Mouse (Mus musculus) forebrain, embryonic 12.5 days (tissue): ENCODE data around the gene Snrnp70. TPM values are rescaled to one million over a fixed set of nuclear protein-coding genes. Genes with fewer than 3 reads are reported as not detected.
A peak's percentile ranks its signal among the peaks of the same experiment; 100 is the strongest.

Experiments used
- ATAC-seq: fragments of 200-750 bp; cut with Nextera tagmentation; 2 replicates; pipeline ENCODE4 v1.8.0; 2017; ENCODE audit warnings: moderate TSS enrichment; ENCODE audit not compliant: low FRiP score
- H3K27ac ChIP-seq: fragments of 300-500 bp; sonication (generic); 2 replicates; pipeline ENCODE4 v1.5.1; 2016; ENCODE audit warnings: mild to moderate bottlenecking
- H3K27me3 ChIP-seq: fragments of 300-500 bp; sonication (generic); 2 replicates; pipeline ENCODE4 v1.6.1; 2016; ENCODE audit warnings: mild to moderate bottlenecking
- H3K36me3 ChIP-seq: fragments of 300-500 bp; sonication (generic); replicated peaks from 2 replicates; pipeline ENCODE4 v1.6.1; 2016; ENCODE audit warnings: mild to moderate bottlenecking
- H3K4me1 ChIP-seq: fragments of 300-500 bp; sonication (generic); 2 replicates; pipeline ENCODE4 v1.6.1; 2016
- H3K4me2 ChIP-seq: fragments of 300-500 bp; sonication (generic); 2 replicates; pipeline ENCODE4 v1.6.1; 2016; ENCODE audit warnings: mild to moderate bottlenecking, moderate library complexity
- H3K4me3 ChIP-seq: fragments of 300-500 bp; sonication (generic); replicated peaks from 2 replicates; pipeline ENCODE4 v1.5.1; 2016; ENCODE audit warnings: mild to moderate bottlenecking
- H3K9ac ChIP-seq: fragments of 300-500 bp; sonication (generic); 2 replicates; pipeline ENCODE4 v1.6.1; 2016; ENCODE audit warnings: mild to moderate bottlenecking
- H3K9me3 ChIP-seq: fragments of 300-500 bp; sonication (generic); 2 replicates; pipeline ENCODE4 v1.6.1; 2016
- WGBS: fragments of 180-500 bp; shearing (Covaris S2); methylation state at CpG from one replicate; pipeline ENCODE4 v1.1.7; 2016; 5-methylcytosine and 5-hydroxymethylcytosine counted together
- polyA plus RNA-seq: library from polyadenylated mRNA; unstranded; fragments of >200 nt; fragmentation: Nextera tagmentation; extraction: Ambion mirVana; gene quantifications from 2 replicates; pipeline ENCODE4 v1.2.1, GENCODE M21; 2016

The Snrnp70 gene
- polyA plus RNA-seq: 313 and 314 TPM in 2 replicates

DNA sequence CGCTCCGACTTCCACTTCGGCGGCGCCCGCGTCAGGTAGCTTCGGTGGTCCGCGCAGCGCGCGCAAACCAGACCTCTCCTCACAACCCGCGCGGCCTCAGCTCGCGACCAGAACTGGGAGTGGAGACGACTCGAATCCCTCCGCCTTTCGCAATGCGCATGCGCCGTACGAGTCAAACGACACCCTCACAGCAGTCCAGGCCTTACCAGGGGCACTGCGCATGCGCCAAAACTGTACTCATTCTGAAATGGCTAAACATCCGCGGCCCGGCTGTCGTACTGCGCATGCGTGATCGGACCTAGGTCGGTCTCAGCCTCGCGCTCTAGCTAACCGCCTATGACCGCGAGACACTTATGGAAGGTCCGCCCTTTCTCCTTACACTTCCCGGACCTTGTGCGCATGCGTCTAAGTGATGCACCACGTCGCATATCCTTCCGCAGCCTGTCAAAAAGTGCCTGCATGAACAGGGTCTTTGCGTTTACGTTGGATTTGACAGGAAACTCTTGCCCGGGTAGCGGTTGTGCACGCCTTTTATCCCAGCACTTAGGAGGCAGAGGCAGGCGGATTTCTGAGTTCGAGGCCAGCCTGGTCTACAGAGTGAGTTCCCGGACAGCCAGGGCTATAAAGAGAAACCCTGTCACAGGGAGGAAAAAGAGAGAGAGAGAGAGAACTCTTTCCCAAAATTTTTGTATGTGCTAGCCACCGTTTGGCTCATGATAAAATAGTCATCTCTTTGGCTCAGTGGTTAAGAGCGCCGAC lies at the start of gene Snrnp70:
Gene Snrnp70, minus strand, starts transcription at position 165 of the 759 bp plus-strand sequence.
- no peaks in the 10 kb centered on the region for H3K27me3 ChIP-seq
- H3K27ac ChIP-seq: peak within 1 kb of the TSS; percentile 99
- H3K4me2 ChIP-seq: peak within 1 kb of the TSS; percentile 98
- peaks cover 30% of the 10 kb centered on the region for H3K36me3 ChIP-seq
- H3K9me3 ChIP-seq: no peaks in the 10 kb centered on the region
- peaks cover 22% of the 10 kb centered on the region for H3K4me1 ChIP-seq
- peak within 1 kb of the TSS; percentile 97 for H3K9ac ChIP-seq
- under 1% methylated on average over 60 of the region's 60 CpGs for WGBS
- ATAC-seq: peak; percentile 97
- H3K4me3 ChIP-seq: peak within 1 kb of the TSS; percentile 85

DNA sequence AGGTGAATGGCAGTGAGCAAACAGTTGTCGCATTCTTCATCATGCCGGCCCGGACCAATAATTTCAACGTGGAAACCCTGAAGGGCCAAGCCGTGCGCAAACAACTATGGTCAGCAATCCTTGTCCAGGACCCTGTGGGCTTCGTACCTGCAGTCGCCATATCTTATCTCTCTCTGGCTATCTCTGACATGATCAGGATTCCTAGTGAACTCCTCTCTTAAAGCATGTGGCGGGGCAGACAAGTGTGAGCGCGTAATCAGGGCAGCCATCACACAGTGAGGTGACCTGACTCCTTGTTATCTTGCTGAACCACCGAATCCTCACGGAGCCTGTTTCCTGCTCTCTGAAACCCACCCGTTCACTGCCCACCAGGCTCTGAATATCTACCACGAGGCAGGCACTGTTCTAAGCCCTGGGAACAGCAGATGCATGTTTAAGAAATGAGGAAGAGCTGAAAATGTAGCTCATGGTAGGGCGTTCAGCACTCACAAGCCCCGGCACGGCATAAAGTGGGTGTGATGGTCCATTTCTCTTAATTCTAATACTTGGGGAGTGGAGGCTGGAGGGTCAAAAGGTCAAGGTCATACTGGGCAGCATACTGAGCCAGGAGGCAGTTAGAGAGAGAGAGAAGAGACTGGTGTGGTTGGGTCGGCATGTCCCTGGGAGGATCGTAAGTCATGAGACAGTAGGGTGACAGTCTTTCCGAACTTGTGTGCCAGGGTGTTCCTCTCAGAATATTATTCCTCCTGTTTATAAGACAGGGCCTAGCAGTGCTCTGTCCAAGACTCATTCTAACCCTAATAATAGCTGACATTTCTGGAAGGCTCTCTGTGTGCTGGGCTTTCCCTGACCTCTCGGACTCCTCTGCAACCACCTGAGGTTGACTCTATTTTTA lies 48.2 kb upstream of the Snrnp70 start:
- ATAC-seq: no peak
- 0 out of 2 replicates have a peak overlapping the region, but pooled peaks have one; percentile 4 for H3K9ac ChIP-seq
- H3K27ac ChIP-seq: no peak overlapping the region
- no peaks in the 10 kb centered on the region for H3K4me1 ChIP-seq
- peaks cover 54% of the 10 kb centered on the region for H3K36me3 ChIP-seq
- H3K4me2 ChIP-seq: no peak overlapping the region
- no peaks in the 10 kb centered on the region for H3K9me3 ChIP-seq
- H3K27me3 ChIP-seq: no peaks in the 10 kb centered on the region
- 90% methylated on average over 22 of the region's 22 CpGs for WGBS
- no peak overlapping the region for H3K4me3 ChIP-seq

DNA sequence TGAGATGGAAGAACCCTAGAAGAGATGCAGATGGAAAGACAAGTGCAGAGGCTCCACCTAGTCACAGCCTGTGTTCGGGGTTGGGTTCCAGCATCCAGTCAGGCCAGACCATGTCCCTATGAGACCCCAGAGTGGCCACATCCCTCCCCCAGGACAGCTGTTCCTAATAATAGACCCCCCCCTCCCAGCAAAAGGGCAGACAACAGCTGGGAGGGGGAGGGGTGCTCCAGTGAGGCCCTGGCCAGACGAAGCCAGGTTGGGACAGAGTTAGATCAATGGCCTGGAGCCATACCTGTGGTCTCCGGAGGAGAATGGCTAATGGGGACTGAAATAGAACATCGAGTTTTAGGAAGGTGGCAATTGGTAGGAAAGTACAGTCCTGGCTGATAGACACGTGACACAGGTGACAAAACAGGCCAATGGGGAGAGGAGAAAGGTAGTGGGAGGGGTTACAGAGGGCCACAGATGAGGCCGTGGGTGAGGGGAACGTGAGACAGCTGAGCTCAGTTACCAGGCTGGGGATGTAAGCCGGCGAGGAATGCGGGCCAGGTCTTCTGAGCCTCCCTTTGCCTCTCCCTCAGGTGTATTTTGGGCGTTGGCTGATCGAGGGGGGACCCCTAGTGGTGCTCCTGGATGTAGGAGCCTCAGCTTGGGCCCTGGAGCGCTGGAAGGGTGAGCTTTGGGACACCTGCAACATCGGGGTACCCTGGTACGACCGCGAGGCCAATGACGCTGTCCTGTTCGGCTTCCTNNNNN lies 42.2 kb upstream of the Snrnp70 start, which contains the start of gene Ruvbl2:
Gene Ruvbl2, minus strand, starts transcription at position 576 of the 756 bp plus-strand sequence.
- H3K4me2 ChIP-seq: peak within 1 kb of the TSS; percentile 21

DNA sequence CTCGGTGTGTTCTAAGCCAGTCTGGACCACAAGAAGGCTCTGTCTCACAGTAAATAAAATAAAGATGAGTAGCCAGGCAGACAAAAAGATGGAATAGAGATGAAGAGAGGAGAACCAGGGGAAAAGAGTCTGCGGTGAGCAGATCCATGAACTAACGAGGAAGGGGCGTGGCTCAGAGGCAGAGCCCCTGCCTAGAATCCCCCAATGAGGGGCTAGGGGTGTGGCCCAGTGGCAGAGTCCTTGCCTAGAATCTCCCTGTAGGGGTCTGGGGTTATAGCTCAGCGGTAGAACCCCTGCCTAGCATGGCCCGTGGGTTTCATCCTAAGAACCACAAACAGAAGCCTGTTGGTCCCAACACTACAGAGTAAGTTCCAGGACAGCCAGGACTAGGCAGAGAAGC lies 41.5 kb upstream of the Snrnp70 start:
- peak overlapping the region; percentile 21; the same call in 1 of the 2 replicates for H3K4me2 ChIP-seq
- 24% methylated on average over 6 of the region's 6 CpGs for WGBS
- H3K4me3 ChIP-seq: no peak overlapping the region
- no peak for ATAC-seq
- peaks cover 45% of the 10 kb centered on the region for H3K4me1 ChIP-seq
- H3K36me3 ChIP-seq: peaks cover 18% of the 10 kb centered on the region
- 0 out of 2 replicates have a peak, but pooled peaks cover 4% of the 10 kb centered on the region for H3K27me3 ChIP-seq
- no peaks in the 10 kb centered on the region for H3K9me3 ChIP-seq
- H3K27ac ChIP-seq: no peak overlapping the region
- no peak overlapping the region for H3K9ac ChIP-seq

More for the DNA sequence above, 42.2 kb upstream of the Snrnp70 start, which contains the start of gene Ruvbl2:
- ATAC-seq: no peak
- Histone ChIP-seq H3K9ac (no peak within 1 kb of the TSS), H3K27me3 (0 out of 2 replicates have a peak, but pooled peaks cover 4% of the 10 kb centered on the region), H3K4me3 (no peak within 1 kb of the TSS), H3K27ac (no peak within 1 kb of the TSS), H3K9me3 (no peaks in the 10 kb centered on the region), H3K4me1 (peaks cover 43% of the 10 kb centered on the region), H3K36me3 (peaks cover 20% of the 10 kb centered on the region)
- 14% methylated on average over 19 of the region's 19 CpGs for WGBS

DNA sequence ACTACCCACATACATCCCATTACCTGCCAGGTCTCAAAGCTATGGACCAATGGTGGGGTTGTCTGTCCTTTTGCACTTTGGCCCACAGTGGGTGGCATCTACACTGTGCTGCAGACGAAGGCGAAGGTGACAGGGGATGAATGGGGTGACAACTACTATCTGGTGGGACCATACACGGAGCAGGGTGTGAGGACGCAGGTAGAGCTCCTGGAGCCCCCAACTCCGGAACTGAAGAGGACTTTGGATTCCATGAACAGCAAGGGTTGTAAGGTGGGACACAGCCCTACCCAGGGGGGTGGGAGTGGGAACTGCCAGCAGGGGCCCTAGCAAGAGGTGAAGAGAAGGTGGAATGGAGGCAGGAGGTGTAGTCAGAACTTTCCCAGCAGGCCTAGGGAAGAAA lies 40.9 kb upstream of the Snrnp70 start:
- 0 out of 2 replicates have a peak, but pooled peaks cover 4% of the 10 kb centered on the region for H3K27me3 ChIP-seq
- H3K36me3 ChIP-seq: peaks cover 24% of the 10 kb centered on the region
- H3K27ac ChIP-seq: no peak overlapping the region
- WGBS: 93% methylated on average over 5 of the region's 5 CpGs
- no peak overlapping the region for H3K4me2 ChIP-seq
- H3K4me1 ChIP-seq: peaks cover 45% of the 10 kb centered on the region
- no peak overlapping the region for H3K4me3 ChIP-seq
- ATAC-seq: no peak
- H3K9ac ChIP-seq: peak overlapping the region; percentile 85; the same call in 1 of the 2 replicates
- H3K9me3 ChIP-seq: no peaks in the 10 kb centered on the region

DNA sequence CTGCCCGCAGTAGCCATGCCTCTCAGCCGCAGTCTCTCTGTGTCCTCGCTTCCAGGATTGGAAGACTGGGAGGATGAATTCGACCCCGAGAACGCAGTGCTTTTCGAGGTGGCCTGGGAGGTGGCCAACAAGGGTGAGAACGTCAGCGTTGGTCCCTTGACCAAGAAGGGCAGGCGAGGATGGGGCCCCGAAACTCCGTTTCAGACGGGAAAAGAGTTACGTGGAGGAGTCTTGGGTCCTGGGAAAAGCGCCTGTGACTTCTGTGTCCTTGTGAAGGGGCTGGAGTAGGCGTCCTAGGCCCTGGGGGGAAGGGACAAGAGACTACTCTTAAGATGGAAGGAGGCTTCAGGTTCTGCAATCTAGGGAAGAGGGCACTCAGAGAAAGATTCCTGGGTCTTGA lies 39.5 kb upstream of the Snrnp70 start:
- Histone ChIP-seq H3K4me3 (peak overlapping the region; percentile 76), H3K4me2 (peak overlapping the region; percentile 96), H3K4me1 (peaks cover 45% of the 10 kb centered on the region), H3K27me3 (0 out of 2 replicates have a peak, but pooled peaks cover 4% of the 10 kb centered on the region), H3K27ac (peak overlapping the region; percentile 63; the same call in 1 of the 2 replicates), H3K9me3 (no peaks in the 10 kb centered on the region), H3K36me3 (peaks cover 24% of the 10 kb centered on the region), H3K9ac (peak overlapping the region; percentile 85)
- peak; percentile 30; the same call in 1 of the 2 replicates for ATAC-seq
- whole genome bisulfite sequencing: 4% methylated on average over 16 of the region's 16 CpGs

DNA sequence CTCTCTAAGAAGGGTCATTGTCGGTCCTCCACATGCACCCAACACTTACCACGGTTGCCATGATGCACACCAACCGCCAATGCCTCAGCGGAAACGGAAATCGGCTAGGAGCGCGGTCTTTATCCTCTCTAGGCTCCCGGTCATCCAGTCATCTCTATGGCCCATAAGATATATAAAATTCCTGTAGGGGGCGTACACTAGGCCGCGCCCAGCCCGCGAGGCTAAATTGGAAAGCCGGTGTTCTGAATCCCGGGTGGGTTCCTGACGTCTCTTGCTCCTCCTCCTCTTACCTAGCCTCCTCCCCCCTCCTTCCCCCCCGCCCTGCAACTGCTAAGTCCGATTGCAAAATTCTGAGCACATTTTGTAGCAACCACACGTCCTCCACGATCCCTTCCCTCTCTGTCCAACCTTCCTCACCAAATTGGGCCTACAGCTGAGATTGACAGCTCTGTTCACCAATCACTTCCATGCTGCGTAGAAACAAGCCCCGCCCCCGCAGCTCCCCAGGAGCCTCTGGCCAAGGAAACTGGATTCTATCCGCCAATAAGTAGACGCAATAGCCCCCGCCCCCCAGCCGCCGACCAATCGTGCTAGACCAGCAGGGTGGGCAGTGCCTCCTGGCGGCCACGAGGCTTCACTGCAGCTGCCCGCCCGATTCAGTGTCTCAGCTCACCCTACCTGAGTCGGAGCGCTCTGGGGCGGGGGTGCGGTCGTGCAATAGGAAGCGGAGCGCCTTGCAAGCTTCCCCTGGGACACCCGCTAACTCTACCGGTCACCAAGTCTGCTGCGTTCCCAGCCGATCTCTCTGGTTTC lies 38.9 kb upstream of the Snrnp70 start, which contains the start of gene Gys1:
Gene Gys1, plus strand, starts transcription at position 642 of the 813 bp plus-strand sequence.
- WGBS: under 1% methylated on average over 45 of the region's 45 CpGs
- peak within 1 kb of the TSS; percentile 88 for H3K9ac ChIP-seq
- peak; percentile 98 for ATAC-seq
- peaks cover 45% of the 10 kb centered on the region for H3K4me1 ChIP-seq
- peaks cover 29% of the 10 kb centered on the region for H3K36me3 ChIP-seq
- peak within 1 kb of the TSS; percentile 76 for H3K4me3 ChIP-seq
- H3K4me2 ChIP-seq: peak within 1 kb of the TSS; percentile 96
- peak within 1 kb of the TSS; percentile 93 for H3K27ac ChIP-seq
- 0 out of 2 replicates have a peak, but pooled peaks cover 4% of the 10 kb centered on the region for H3K27me3 ChIP-seq
- no peaks in the 10 kb centered on the region for H3K9me3 ChIP-seq

DNA sequence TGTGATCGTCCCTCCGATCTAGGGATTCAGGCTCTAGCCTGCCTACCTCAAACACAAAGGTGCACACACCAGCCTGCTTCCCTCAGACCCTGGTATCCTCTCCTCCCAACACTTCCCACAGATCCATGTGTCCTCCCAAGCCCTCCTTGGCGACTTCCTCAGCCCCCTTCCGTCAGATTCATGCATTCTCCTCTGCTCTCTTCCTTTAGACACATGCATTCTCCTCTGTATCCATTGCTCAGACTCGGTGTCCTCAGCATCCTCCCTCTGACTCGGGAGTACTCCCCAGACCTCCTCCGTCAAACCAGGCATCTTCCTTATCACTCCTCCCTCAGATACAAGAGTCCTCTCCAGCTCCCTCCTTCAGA lies 38.3 kb upstream of the Snrnp70 start:
- no peak for ATAC-seq
- 3% methylated on average over 7 of the region's 7 CpGs for WGBS
- H3K27ac ChIP-seq: peak overlapping the region; percentile 93

DNA sequence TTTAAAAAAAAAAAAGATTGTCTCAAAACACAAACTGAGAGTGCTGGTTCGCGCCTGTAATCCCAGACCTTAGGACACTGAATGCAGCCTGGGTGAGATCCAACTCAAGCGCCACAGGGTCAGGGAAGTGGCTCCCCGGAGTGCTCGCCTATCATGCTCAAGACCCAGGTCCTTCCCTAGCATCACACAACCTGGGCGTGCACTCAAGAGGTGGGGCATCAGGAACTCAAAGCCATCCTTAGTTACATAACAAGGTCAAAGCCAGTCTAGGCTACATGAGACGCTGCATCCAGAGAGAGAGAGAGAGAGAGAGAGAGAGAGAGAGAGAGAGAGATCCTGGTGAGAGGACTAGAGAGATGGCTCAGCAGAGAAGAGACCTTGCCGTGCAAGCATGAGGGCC lies 31.0 kb upstream of the Snrnp70 start:
- no peak overlapping the region for H3K27ac ChIP-seq
- H3K4me1 ChIP-seq: no peaks in the 10 kb centered on the region
- H3K4me3 ChIP-seq: no peak overlapping the region
- whole genome bisulfite sequencing: 91% methylated on average over 8 of the region's 8 CpGs
- H3K9me3 ChIP-seq: no peaks in the 10 kb centered on the region
- H3K4me2 ChIP-seq: no peak overlapping the region
- ATAC-seq: no peak
- H3K9ac ChIP-seq: no peak overlapping the region
- peaks cover 94% of the 10 kb centered on the region for H3K36me3 ChIP-seq
- H3K27me3 ChIP-seq: peaks cover under 1% of the 10 kb centered on the region; the same call in 1 of the 2 replicates

More for the DNA sequence above, 38.3 kb upstream of the Snrnp70 start:
- Histone ChIP-seq H3K9ac (peak overlapping the region; percentile 88), H3K4me2 (peak overlapping the region; percentile 96), H3K27me3 (0 out of 2 replicates have a peak, but pooled peaks cover 4% of the 10 kb centered on the region), H3K4me1 (peaks cover 45% of the 10 kb centered on the region), H3K9me3 (no peaks in the 10 kb centered on the region), H3K4me3 (peak overlapping the region; percentile 76), H3K36me3 (peaks cover 35% of the 10 kb centered on the region)

DNA sequence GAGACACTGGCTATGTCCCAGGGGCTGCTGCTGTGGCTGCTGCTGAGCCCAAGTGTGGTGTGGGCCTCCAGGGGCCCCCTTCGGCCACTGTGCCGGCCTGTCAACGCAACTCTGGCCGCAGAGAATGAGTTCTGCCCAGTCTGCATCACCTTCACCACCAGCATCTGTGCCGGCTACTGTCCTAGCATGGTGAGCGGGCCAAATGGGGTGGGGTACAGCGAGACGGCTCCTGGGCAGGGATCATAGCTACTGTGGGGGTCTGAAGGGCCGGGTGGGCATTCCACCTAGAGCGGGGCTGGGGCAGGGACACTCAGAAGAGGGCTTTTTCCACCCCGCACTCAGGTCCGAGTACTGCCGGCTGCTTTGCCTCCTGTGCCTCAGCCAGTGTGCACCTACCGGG lies 25.7 kb upstream of the Snrnp70 start:
- Histone ChIP-seq H3K4me3 (no peak overlapping the region), H3K27ac (no peak overlapping the region), H3K9ac (no peak overlapping the region), H3K36me3 (peaks cover 53% of the 10 kb centered on the region), H3K4me2 (no peak overlapping the region), H3K27me3 (peaks cover 54% of the 10 kb centered on the region), H3K4me1 (peaks cover 4% of the 10 kb centered on the region; the same call in 1 of the 2 replicates), H3K9me3 (no peaks in the 10 kb centered on the region)
- 89% methylated on average over 14 of the region's 14 CpGs for WGBS
- no peak for ATAC-seq

DNA sequence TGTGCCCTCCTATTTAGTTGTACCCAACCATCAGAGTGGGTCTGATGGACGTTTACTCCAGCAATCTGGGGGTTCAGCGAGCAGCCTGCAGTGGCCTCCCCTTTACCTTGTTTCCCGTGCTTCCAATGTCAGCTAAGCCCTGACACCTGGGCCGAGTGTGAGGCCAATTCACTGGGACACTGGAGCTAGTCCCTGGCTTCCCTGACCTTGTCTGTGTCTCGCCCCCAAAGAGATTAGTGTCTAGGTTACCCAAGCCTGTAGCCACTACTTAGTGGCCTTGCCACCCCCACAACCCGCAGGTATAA lies 25.0 kb upstream of the Snrnp70 start, which contains the start of gene Lhb:
Gene Lhb, plus strand, starts transcription at position 206 of the 305 bp plus-strand sequence.
- no peak within 1 kb of the TSS for H3K9ac ChIP-seq
- H3K4me3 ChIP-seq: no peak within 1 kb of the TSS
- no peak within 1 kb of the TSS for H3K4me2 ChIP-seq
- peaks cover 51% of the 10 kb centered on the region for H3K36me3 ChIP-seq
- H3K4me1 ChIP-seq: peaks cover 4% of the 10 kb centered on the region
- ATAC-seq: no peak
- H3K27me3 ChIP-seq: peaks cover 60% of the 10 kb centered on the region
- 58% methylated on average over 6 of the region's 6 CpGs for WGBS
- no peak within 1 kb of the TSS for H3K27ac ChIP-seq
- H3K9me3 ChIP-seq: no peaks in the 10 kb centered on the region
